Mouse (Mus musculus): ENCODE data around the gene Tnni3k. TPM values are rescaled to one million over a fixed set of nuclear protein-coding genes. Genes with fewer than 3 reads are reported as not detected.

The Tnni3k gene
- polyA plus RNA-seq, 1 experiment from 2014 or later = 0.05 TPM

DNA sequence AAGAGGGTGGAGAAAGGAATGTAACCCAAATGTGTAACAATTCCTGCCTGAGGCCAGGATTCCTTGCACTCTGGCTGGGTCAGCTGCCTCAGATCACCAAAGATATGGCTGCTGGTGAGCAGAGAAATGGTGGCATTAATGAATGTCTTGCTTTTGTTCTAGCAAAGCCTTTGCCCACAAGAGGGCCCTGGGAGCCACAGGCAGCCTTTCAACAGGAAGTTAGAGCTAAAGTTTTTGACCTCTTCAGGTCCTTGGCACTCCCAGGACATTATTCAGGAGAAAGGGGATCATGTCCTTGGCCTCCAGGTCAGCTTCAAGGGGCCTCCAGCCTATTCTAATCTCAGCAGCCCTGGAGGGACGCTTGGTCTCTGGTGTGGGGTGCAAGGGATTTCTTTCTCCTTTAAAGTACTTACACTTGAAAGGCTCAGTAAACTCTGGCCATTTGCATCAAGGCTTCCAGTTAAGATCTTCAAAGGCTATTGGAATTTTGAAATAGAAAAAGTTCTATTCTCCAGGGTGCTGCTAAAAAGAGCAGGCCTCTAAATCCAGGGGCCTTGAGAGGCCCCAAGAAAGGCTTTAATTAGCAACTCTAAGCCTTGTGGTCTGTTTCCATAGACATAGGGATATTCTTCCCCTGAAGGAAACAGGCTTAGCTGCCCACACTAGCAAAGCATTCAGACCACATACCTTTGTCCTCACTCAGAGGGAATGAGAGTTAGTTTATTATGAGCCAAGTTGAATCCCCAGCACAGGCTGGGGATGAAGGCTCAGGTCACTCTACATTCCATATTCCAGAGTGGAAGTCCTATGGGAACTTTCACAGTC, 16.0 kb downstream of the Tnni3k start:
- Histone ChIP-seq H3K36me3 (no peaks in the 10 kb centered on the region), H3K27ac (replicated peaks) (no peak overlapping the region), H3K9ac (no peak overlapping the region), H3K4me1 (replicated peaks) (no peaks in the 10 kb centered on the region), H3K4me2 (no peak overlapping the region), H3K9me3 (no peaks in the 10 kb centered on the region), H3K27me3 (no peaks in the 10 kb centered on the region), H3K4me3 (no peak overlapping the region)
- 21% methylated on average over 1 of the region's 1 CpGs for WGBS
- no peak for ATAC-seq (ENCODE audit: low FRiP score, low read depth)

DNA sequence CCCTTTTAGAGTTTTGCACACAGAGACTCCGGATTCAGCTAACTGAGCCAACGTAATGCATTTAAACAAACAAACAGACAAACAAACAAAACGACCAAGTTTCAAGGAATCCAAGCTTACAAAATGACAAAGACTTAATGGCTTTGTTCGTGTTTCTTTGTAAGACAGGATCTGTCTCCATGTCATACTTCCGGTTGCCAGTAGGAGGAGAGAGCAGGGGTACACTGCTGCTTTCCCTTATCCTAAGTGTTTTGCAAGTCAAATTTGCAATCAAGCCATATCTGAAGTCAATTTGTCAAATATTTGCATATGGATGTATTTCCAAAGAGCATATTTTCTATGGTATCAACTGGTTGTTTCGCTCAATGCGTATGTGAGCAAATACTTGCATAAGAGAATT, 20.9 kb downstream of the Tnni3k start:
- H3K9ac ChIP-seq = no peak overlapping the region
- H3K4me1 ChIP-seq (replicated peaks) = no peaks in the 10 kb centered on the region
- no peak overlapping the region for H3K4me3 ChIP-seq
- no peak overlapping the region for H3K4me2 ChIP-seq
- no peaks in the 10 kb centered on the region for H3K9me3 ChIP-seq
- no peaks in the 10 kb centered on the region for H3K36me3 ChIP-seq
- ATAC-seq (ENCODE audit: low FRiP score, low read depth) = no peak
- 76% methylated on average over 7 of the region's 7 CpGs for WGBS
- H3K27me3 ChIP-seq = no peaks in the 10 kb centered on the region
- no peak overlapping the region for H3K27ac ChIP-seq (replicated peaks)

DNA sequence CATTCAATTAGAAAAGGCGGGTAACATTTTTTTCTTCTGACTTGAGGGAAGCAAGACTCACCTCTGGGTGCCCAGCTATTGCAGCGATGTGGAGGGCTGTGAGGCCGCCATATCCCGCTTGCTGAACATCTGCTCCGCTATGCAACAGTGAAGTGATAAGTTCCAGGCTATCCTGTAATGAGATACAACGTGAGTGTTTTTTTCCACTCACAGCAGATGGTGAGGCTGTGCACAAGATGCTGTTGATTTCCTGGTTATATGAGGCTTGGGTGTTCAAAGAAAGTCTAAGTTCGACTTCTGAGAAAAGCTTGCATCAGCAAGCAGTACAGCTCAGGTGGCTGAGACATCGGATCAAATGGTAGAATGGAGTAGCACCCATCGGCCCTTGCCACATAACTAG, 25.0 kb downstream of the Tnni3k start:
- Histone ChIP-seq H3K9ac (no peak overlapping the region), H3K27me3 (no peaks in the 10 kb centered on the region), H3K27ac (replicated peaks) (no peak overlapping the region), H3K4me2 (no peak overlapping the region), H3K4me3 (no peak overlapping the region), H3K36me3 (no peaks in the 10 kb centered on the region), H3K9me3 (no peaks in the 10 kb centered on the region), H3K4me1 (replicated peaks) (no peaks in the 10 kb centered on the region)
- no peak for ATAC-seq (ENCODE audit: low FRiP score, low read depth)
- WGBS = 95% methylated on average over 9 of the region's 9 CpGs

DNA sequence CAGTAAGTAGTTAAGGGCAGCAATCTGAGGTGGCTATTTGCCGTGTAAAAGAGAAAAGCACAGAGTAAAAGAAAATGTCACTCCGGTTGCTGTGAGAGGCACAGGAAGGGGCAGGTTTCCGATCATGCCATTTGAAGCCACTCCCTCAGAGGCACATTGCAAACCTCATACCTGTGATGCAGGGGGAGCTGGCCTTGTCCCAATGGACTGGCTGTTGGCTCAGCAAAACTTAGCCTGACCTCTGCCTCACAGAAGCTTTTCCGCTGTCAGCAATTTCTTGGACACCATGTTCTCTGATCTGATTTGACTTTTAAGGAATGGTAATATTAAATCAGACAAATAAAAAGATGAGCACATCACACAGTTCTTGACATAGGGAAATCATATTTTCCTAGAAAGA, 52.4 kb downstream of the Tnni3k start:
- Histone ChIP-seq H3K9me3 (no peaks in the 10 kb centered on the region), H3K27me3 (no peaks in the 10 kb centered on the region), H3K9ac (no peak overlapping the region), H3K4me3 (no peak overlapping the region), H3K4me2 (no peak overlapping the region), H3K4me1 (replicated peaks) (no peaks in the 10 kb centered on the region), H3K27ac (replicated peaks) (no peak overlapping the region), H3K36me3 (no peaks in the 10 kb centered on the region)
- no peak for ATAC-seq (ENCODE audit: low FRiP score, low read depth)
- WGBS = 83% methylated on average over 4 of the region's 4 CpGs

DNA sequence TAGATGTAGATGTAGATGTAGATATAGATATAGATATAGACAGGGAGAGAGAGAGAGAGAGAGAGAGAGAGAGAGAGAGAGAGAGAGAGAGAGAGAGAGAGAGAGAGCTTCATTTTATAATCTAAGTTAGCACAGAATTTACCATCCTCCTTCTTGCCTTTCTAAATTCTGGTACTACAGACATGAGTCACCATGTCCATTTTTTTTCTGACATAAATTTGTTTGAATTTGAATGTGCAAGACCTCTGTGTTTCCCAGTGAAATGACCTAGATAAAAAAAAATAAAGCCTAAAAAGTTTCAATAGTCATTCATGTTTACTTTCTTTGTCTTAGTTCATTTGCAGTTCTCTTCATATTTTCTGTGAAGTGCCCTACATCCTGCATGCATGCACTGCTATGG, 54.2 kb downstream of the Tnni3k start:
- H3K27me3 ChIP-seq = no peaks in the 10 kb centered on the region
- H3K4me3 ChIP-seq = no peak overlapping the region
- no peak overlapping the region for H3K27ac ChIP-seq (replicated peaks)
- H3K9me3 ChIP-seq = no peaks in the 10 kb centered on the region
- H3K4me2 ChIP-seq = no peak overlapping the region
- no peaks in the 10 kb centered on the region for H3K4me1 ChIP-seq (replicated peaks)
- H3K36me3 ChIP-seq = no peaks in the 10 kb centered on the region
- no peak for ATAC-seq (ENCODE audit: low FRiP score, low read depth)
- H3K9ac ChIP-seq = no peak overlapping the region

DNA sequence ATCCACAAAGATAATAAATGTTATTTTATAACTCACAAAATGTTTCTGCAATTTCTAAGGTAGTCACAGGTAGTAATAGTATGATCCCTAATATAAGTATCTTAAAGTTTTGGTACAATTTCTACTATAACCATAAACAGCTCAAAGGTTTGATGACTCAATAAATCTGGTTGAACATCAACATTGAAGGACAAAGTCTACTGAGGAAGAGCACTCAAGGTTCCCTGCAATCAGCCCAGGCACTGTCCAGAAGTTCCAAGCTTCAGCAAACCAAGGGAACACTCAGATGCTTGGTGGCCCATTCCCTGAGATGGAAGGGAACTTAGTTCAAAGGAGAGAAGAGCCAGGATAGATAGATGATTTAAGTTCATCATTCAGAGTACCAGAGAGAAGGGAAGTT, 62.5 kb downstream of the Tnni3k start:
- Histone ChIP-seq H3K4me2 (no peak overlapping the region), H3K4me1 (replicated peaks) (no peaks in the 10 kb centered on the region), H3K4me3 (no peak overlapping the region), H3K27ac (replicated peaks) (no peak overlapping the region), H3K27me3 (no peaks in the 10 kb centered on the region), H3K36me3 (no peaks in the 10 kb centered on the region), H3K9ac (no peak overlapping the region), H3K9me3 (no peaks in the 10 kb centered on the region)
- no peak for ATAC-seq (ENCODE audit: low FRiP score, low read depth)

DNA sequence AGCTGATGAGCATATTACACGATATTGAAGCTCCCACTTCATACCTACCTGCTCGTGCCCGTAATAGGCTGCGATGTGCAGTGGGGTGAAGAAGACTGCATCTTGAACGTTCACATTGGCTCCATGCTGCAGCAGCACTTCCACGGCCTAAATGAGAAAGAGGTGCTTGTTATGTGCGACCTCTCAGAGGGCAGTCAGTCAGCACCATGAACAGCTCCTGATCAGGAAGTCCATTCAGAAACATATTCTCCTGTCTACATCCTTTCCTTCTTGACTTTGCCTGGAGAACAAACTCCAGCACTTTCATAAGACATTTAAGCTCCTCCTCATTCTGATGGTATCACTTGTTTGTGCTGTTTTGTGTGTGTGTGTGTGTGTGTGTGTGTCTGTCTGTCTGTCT, 76.1 kb downstream of the Tnni3k start:
- H3K27me3 ChIP-seq = no peaks in the 10 kb centered on the region
- 82% methylated on average over 7 of the region's 7 CpGs for WGBS

DNA sequence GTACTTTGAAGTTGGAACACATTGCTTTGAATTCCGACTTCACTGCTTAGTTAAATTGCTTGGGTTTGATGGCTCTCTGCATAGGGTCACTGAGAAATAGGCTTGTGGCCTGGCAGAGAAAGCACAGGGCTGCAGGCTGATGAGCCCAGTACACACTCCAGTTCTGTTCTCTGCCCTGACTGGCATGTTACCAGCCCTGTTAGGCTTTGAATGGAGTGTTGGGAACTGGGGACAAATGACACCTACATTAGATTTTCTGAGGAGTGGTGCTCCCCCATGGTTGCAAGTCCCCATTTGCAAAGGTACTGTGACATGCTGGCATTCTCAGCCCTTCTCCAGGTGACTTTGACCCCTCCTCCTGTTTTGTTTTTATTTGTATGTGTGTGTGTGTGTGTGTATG, 83.6 kb downstream of the Tnni3k start:
- Histone ChIP-seq H3K9me3 (no peaks in the 10 kb centered on the region), H3K4me2 (no peak overlapping the region), H3K27ac (replicated peaks) (no peak overlapping the region), H3K27me3 (no peaks in the 10 kb centered on the region), H3K4me3 (no peak overlapping the region), H3K9ac (no peak overlapping the region), H3K36me3 (no peaks in the 10 kb centered on the region), H3K4me1 (replicated peaks) (no peaks in the 10 kb centered on the region)
- ATAC-seq (ENCODE audit: low FRiP score, low read depth) = no peak
- 73% methylated on average over 1 of the region's 1 CpGs for WGBS

More for the DNA sequence above, 76.1 kb downstream of the Tnni3k start:
- Histone ChIP-seq H3K9ac (no peak overlapping the region), H3K9me3 (no peaks in the 10 kb centered on the region), H3K4me3 (no peak overlapping the region), H3K27ac (replicated peaks) (no peak overlapping the region), H3K4me2 (no peak overlapping the region), H3K4me1 (replicated peaks) (no peaks in the 10 kb centered on the region), H3K36me3 (no peaks in the 10 kb centered on the region)
- no peak for ATAC-seq (ENCODE audit: low FRiP score, low read depth)

DNA sequence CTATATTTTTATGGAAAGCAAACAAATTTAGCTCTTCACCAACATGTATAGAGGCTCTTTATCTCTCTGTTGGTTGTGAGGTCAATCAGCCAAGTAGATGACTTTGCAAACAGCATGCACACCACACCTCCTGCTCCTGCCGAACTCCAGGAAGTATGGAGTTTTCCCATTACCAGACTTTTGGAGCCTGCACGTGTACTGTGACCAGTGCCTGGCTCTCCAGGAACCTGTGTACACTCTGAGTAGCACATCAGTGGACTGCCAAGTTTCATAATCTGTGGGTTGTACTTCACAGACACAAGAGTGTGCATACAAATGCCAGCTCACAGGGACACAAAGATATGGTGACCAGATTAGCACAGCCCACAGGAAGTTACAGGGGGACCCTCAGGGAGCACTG, 84.2 kb downstream of the Tnni3k start:
- H3K4me1 ChIP-seq (replicated peaks) = no peaks in the 10 kb centered on the region
- no peaks in the 10 kb centered on the region for H3K27me3 ChIP-seq
- H3K27ac ChIP-seq (replicated peaks) = no peak overlapping the region
- no peak overlapping the region for H3K4me2 ChIP-seq
- no peaks in the 10 kb centered on the region for H3K36me3 ChIP-seq
- H3K4me3 ChIP-seq = no peak overlapping the region
- no peaks in the 10 kb centered on the region for H3K9me3 ChIP-seq
- H3K9ac ChIP-seq = no peak overlapping the region
- ATAC-seq (ENCODE audit: low FRiP score, low read depth) = no peak
- 81% methylated on average over 2 of the region's 2 CpGs for WGBS

DNA sequence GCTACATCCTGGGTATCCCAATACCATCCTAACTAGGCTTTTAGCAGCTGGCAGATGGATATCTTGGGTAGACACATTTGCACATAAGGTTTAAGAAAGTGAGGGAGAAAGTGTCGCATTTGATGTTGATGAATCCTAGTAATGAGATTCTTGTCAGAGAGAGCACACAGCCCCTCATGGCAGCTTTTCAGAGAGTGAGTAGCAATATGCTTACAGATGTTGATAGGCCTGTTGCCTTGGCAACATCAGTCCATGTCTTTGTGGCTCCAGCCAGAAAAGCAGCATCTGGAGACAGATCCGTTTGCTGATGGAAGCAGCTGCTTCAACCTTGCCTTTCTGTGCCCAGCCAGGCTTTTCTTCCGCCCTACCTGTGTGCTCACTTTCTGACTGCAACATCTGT, 93.9 kb downstream of the Tnni3k start:
- no peaks in the 10 kb centered on the region for H3K9me3 ChIP-seq
- H3K36me3 ChIP-seq = no peaks in the 10 kb centered on the region
- peak overlapping the region; percentile 43 for H3K27ac ChIP-seq (replicated peaks)
- no peak overlapping the region for H3K4me2 ChIP-seq
- 37% methylated on average over 3 of the region's 3 CpGs for WGBS
- no peak overlapping the region for H3K4me3 ChIP-seq
- no peaks in the 10 kb centered on the region for H3K27me3 ChIP-seq
- H3K9ac ChIP-seq = no peak overlapping the region
- 0 out of 2 replicates have a peak, but pooled peaks cover 9% of the 10 kb centered on the region for H3K4me1 ChIP-seq (replicated peaks)
- peak; percentile 83 for ATAC-seq (ENCODE audit: low FRiP score, low read depth)

DNA sequence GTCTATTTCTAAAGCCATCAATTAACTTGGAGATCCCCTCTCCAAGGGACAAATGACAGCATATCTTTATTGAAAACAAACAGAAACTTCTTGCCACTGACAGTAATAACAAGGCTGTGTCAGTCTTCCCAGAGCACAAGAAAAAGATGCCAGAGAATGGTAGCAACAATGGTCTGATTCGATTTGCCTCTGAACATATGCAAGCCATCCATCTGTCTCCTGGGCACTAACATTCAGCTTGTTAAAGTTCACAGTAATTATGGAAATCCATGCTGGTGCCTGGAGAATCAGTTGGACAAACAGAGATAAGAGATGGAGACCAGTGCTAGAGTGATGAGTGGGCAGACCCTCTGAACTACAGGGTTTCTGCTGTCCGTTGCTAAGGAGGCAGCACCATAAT, 102.1 kb downstream of the Tnni3k start:
- Histone ChIP-seq H3K4me1 (replicated peaks) (no peaks in the 10 kb centered on the region), H3K9ac (no peak overlapping the region), H3K4me3 (no peak overlapping the region), H3K27me3 (no peaks in the 10 kb centered on the region), H3K36me3 (no peaks in the 10 kb centered on the region), H3K9me3 (no peaks in the 10 kb centered on the region), H3K4me2 (no peak overlapping the region), H3K27ac (replicated peaks) (no peak overlapping the region)
- WGBS = 49% methylated on average over 2 of the region's 2 CpGs
- no peak for ATAC-seq (ENCODE audit: low FRiP score, low read depth)

DNA sequence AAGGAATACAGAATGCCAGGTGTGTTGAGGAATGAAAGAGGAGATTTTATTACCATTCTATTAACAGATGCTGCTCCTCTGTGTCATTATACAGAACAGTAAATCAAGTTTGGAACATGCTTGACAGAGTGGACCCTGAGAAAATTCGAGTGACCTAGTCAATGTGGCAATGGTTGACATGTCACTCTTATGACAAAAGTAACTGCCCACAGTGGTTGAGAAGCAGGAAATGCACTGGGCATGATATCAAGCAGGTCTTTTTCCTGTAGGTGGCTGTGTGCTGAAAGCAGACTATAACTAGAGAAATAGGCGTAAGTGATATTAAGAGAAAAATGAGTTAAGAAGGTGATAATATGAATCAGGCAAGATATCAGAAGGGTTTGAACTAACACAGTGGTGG, 105.7 kb downstream of the Tnni3k start:
- no peaks in the 10 kb centered on the region for H3K9me3 ChIP-seq
- H3K9ac ChIP-seq = no peak overlapping the region
- WGBS = 81% methylated on average over 2 of the region's 2 CpGs
- no peaks in the 10 kb centered on the region for H3K4me1 ChIP-seq (replicated peaks)
- no peak overlapping the region for H3K4me2 ChIP-seq
- H3K36me3 ChIP-seq = no peaks in the 10 kb centered on the region
- no peak for ATAC-seq (ENCODE audit: low FRiP score, low read depth)
- H3K27ac ChIP-seq (replicated peaks) = no peak overlapping the region
- H3K4me3 ChIP-seq = no peak overlapping the region
- H3K27me3 ChIP-seq = no peaks in the 10 kb centered on the region

DNA sequence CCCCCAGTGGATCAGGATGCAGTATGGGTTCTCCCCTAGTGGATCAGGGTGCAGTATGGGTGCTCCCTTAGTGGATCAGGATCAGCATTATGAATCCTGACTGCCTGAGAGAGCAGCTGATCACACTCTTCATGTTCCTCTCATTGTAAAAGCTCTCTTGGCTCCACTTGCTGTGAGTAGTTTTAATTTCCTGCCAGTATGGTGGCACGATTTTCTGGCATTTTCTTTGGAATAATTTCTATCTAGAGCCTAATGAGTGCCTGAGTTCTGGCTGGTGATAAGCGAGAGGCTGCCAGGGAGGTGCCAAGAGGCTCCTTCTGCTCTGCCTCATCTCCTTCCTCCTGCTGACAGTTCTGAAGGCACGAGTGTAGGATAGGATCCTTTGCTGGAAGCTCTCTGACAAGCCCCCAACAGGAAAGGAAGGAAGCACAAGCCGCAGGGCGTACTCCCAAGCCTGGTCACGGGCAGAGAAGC, 109.5 kb downstream of the Tnni3k start:
- H3K4me3 ChIP-seq = no peak overlapping the region
- H3K27me3 ChIP-seq = no peaks in the 10 kb centered on the region
- no peak overlapping the region for H3K27ac ChIP-seq (replicated peaks)
- H3K4me1 ChIP-seq (replicated peaks) = no peaks in the 10 kb centered on the region
- WGBS = 65% methylated on average over 6 of the region's 6 CpGs
- H3K4me2 ChIP-seq = no peak overlapping the region
- no peak overlapping the region for H3K9ac ChIP-seq
- no peaks in the 10 kb centered on the region for H3K9me3 ChIP-seq
- peak; percentile 48; the same call in 1 of the 2 replicates for ATAC-seq (ENCODE audit: low FRiP score, low read depth)
- no peaks in the 10 kb centered on the region for H3K36me3 ChIP-seq
